Mouse (Mus musculus) liver, embryonic 12.5 days (tissue): ENCODE measurements at regions not wholly inside any gene's neighbourhood (a gene's known extent, or its start where the extent isn't known, plus 50 kb on each side); places are given as distances from the start of the nearest gene placed in this dataset.

Source experiments
- ATAC-seq: fragments of 200-750 bp; cut with Nextera tagmentation; 2 replicates; pipeline ENCODE4 v1.8.0; 2017; ENCODE audit warnings: moderate number of reproducible peaks, mild to moderate bottlenecking, moderate library complexity
- H3K27ac ChIP-seq: fragments of 300-500 bp; sonication (generic); 2 replicates; pipeline ENCODE4 v1.5.1; 2016; ENCODE audit warnings: mild to moderate bottlenecking
- H3K27me3 ChIP-seq: fragments of 300-500 bp; sonication (generic); replicated peaks from 2 replicates; pipeline ENCODE4 v1.6.1; 2016; ENCODE audit warnings: mild to moderate bottlenecking, moderate library complexity
- H3K36me3 ChIP-seq: fragments of 300-500 bp; sonication (generic); 2 replicates; pipeline ENCODE4 v1.6.1; 2016; ENCODE audit warnings: mild to moderate bottlenecking, moderate library complexity
- H3K4me1 ChIP-seq: fragments of 300-500 bp; sonication (generic); 2 replicates; pipeline ENCODE4 v1.6.1; 2016
- H3K4me2 ChIP-seq: fragments of 300-500 bp; sonication (generic); 2 replicates; pipeline ENCODE4 v1.6.1; 2016; ENCODE audit warnings: mild to moderate bottlenecking, moderate library complexity
- H3K4me3 ChIP-seq: fragments of 300-500 bp; sonication (generic); 2 replicates; pipeline ENCODE4 v1.5.1; 2016; ENCODE audit warnings: mild to moderate bottlenecking, moderate library complexity
- H3K9ac ChIP-seq: fragments of 300-500 bp; sonication (generic); 2 replicates; pipeline ENCODE4 v1.6.1; 2016; ENCODE audit warnings: mild to moderate bottlenecking, moderate library complexity
- H3K9me3 ChIP-seq: fragments of 300-500 bp; sonication (generic); replicated peaks from 2 replicates; pipeline ENCODE4 v1.6.1; 2016; ENCODE audit warnings: mild to moderate bottlenecking, moderate library complexity
- WGBS: fragments of 180-500 bp; shearing (Covaris S2); methylation state at CpG from one replicate; pipeline ENCODE4 v1.1.7; 2016; ENCODE audit not compliant: insufficient replicate concordance; 5-methylcytosine and 5-hydroxymethylcytosine counted together

DNA sequence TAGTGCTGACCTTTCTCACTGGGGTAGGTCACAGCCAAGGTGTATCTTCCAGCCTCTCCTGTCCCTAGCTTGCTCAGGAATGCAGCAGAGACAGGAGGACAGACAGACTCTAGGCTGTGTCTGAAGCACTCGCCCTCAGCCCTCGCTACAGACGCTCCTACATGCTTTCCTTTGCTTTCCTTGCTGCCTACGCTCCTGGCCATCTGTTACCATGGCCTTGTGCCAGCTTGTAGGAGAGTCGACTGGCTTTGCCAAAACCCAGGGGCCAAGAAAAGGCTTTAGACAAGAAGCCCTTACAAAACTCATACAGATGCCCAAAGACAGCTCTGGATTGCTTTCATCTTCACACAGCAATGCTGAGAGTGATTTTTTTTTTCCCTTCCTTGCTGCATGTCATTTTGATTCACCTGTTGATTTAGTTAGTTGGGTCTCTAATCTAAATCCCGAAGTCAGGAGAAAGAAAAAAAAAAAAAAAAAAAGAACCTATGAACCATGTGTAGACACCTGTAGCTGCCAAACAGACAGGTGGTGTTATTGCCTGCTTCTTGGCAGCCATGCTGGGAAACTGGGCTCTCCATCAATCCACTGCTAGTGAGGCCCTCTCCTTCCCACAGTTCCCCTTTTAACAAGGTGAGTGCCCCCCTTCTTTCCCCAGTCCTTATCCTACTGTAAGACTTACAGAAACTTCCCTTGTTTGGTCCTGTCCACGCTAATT is 233.1 kb upstream of the Id4 start:
- Histone ChIP-seq H3K36me3 (no peaks in the 10 kb centered on the region), H3K4me3 (no peak overlapping the region), H3K27ac (no peak overlapping the region), H3K27me3 (no peaks in the 10 kb centered on the region), H3K4me1 (no peaks in the 10 kb centered on the region), H3K9ac (no peak overlapping the region), H3K9me3 (no peaks in the 10 kb centered on the region), H3K4me2 (no peak overlapping the region)
- WGBS, result 47% methylated on average over 7 of the region's 7 CpGs
- no peak for ATAC-seq

DNA sequence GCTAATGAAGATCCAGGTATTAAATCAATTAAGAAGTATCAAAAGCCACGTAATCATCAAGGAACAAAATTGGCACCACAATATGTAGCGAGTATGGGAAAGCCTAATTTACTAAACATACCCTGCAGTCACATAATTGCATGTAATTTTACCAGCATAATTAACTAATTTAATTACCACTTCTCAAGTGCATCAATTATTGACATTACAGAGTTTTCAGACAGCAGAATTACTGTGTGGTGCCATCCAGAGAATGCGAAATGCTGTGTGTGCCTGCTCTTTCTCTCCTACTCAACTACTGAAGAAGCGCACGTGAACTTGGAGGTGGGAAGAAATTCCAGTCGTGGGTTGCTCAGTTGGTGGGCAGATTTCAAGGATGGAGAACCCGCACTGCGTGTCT is 229.5 kb upstream of the Id4 start:
- Histone ChIP-seq H3K27ac (no peak overlapping the region), H3K4me3 (no peak overlapping the region), H3K4me2 (no peak overlapping the region), H3K9me3 (no peaks in the 10 kb centered on the region), H3K36me3 (no peaks in the 10 kb centered on the region), H3K4me1 (no peaks in the 10 kb centered on the region), H3K9ac (no peak overlapping the region), H3K27me3 (no peaks in the 10 kb centered on the region)
- no peak for ATAC-seq
- 83% methylated on average over 8 of the region's 8 CpGs for WGBS

DNA sequence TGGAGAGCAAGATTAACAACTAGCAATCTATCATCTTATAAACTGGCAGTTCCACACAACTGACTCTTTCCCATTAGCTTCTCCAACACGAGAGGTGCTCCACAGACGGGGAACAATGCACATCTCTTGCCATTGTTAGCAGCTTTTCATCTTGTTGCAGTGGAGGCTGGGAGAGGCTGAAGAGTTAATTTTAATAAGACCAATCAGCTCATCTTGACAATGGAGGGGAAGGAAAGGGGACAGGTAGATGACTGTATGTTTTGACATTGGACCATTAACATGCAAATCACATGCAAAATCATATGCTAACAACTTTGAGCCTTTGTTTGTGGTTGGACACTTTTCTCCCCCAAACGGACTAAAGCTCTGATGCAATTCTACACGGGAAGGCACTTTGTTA is 218.9 kb upstream of the Id4 start:
- H3K4me1 ChIP-seq, result no peaks in the 10 kb centered on the region
- no peaks in the 10 kb centered on the region for H3K36me3 ChIP-seq
- 51% methylated on average over 4 of the region's 4 CpGs for WGBS
- no peaks in the 10 kb centered on the region for H3K27me3 ChIP-seq
- no peak overlapping the region for H3K27ac ChIP-seq
- H3K9me3 ChIP-seq, result 0 out of 2 replicates have a peak, but pooled peaks cover 2% of the 10 kb centered on the region
- no peak for ATAC-seq
- H3K9ac ChIP-seq, result no peak overlapping the region
- no peak overlapping the region for H3K4me3 ChIP-seq
- no peak overlapping the region for H3K4me2 ChIP-seq

DNA sequence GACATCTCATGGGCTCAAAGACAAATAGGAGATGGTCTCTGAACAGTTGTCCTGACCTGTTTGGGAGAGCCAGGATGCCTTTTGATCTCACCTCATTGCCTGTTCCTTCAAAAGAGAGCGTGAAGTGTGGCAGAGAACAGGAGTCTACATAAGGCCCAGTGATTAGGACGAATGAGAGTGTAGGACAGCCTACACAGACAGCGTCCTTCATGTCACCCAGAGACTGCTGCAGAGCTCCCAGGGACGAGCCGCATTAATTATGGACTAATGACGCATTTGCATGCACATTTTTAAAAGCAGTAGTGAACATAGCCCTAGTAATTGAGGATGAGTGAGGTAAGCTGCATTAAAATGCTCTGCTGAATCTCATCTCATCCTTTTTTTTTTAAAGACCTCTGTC is 218.5 kb upstream of the Id4 start:
- H3K9me3 ChIP-seq, result 0 out of 2 replicates have a peak, but pooled peaks cover 2% of the 10 kb centered on the region
- no peaks in the 10 kb centered on the region for H3K27me3 ChIP-seq
- H3K36me3 ChIP-seq, result no peaks in the 10 kb centered on the region
- H3K4me2 ChIP-seq, result no peak overlapping the region
- ATAC-seq, result no peak
- no peak overlapping the region for H3K4me3 ChIP-seq
- no peak overlapping the region for H3K27ac ChIP-seq
- no peak overlapping the region for H3K9ac ChIP-seq
- WGBS, result 63% methylated on average over 6 of the region's 6 CpGs
- no peaks in the 10 kb centered on the region for H3K4me1 ChIP-seq

DNA sequence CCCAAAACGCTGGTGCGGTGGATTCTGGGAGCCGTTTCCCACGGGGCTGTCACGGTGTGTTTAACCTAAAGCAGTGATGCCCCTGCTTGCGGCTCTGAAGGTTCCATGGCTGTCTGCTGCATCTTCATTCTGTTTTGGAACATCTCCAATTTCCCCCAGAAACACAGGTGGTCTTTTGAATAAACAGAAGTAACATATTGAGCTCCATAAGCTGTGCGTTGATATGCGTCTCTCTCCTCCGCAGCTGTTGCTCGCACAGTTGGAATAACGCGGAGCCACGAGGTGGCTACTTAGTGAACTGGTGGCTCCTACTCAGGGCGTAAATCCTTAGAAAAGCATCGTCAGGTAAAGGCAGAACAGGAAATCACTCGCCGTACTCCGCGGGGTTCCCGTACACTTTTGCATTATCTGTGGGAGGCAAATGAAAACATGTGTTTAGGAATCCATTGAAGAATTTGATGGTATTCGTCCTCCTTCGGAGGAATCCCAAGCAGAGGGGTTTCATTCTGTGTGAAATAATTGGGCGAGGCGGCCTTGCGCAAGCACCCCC is 214.8 kb upstream of the Id4 start:
- no peaks in the 10 kb centered on the region for H3K27me3 ChIP-seq
- no peaks in the 10 kb centered on the region for H3K36me3 ChIP-seq
- no peak overlapping the region for H3K4me2 ChIP-seq
- WGBS, result 65% methylated on average over 25 of the region's 25 CpGs
- 0 out of 2 replicates have a peak, but pooled peaks cover 2% of the 10 kb centered on the region for H3K9me3 ChIP-seq
- no peak overlapping the region for H3K27ac ChIP-seq
- H3K9ac ChIP-seq, result no peak overlapping the region
- ATAC-seq, result no peak
- no peaks in the 10 kb centered on the region for H3K4me1 ChIP-seq
- H3K4me3 ChIP-seq, result no peak overlapping the region

DNA sequence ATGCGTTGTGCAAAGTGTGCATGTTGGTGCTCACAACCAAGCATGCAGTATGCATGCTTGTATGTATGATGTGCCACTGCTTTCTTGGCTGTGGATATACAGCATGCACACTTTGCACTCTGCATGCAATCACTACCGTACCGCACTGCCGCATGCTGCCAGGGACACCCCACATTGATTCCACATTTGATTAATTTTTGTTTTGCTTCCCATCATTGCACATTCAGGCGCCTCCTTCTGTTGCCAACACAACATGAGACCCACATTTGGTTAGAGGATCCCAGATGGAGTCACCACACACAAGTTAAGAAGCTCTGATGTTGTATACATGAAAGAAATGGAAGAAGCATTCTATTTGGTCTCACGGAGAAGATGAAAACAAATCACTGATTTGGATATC is 211.2 kb upstream of the Id4 start:
- no peak for ATAC-seq
- WGBS, result 79% methylated on average over 6 of the region's 6 CpGs
- no peak overlapping the region for H3K9ac ChIP-seq

DNA sequence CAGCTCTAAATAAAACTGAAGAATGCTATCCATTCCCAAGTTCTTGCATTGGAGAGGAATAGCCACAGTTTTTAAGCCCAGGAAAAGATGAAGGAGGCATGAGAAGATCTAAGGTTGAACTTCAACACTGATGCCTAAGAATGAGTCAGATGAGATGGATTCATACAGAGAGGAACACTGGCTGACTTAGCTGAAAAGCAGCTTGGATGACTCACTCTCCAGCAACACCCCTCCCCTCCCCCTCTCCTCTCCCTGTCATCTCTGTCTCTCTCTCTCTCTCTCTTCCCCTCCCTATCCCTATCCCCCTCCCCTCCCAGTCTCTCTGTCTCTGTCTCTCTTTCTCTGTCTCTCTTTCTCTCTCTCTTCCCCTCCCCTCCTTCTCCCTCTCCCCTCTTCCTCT is 186.4 kb upstream of the Id4 start:
- H3K4me1 ChIP-seq, result no peaks in the 10 kb centered on the region
- H3K4me3 ChIP-seq, result no peak overlapping the region
- H3K9ac ChIP-seq, result no peak overlapping the region
- no peaks in the 10 kb centered on the region for H3K27me3 ChIP-seq
- no peak overlapping the region for H3K4me2 ChIP-seq
- no peaks in the 10 kb centered on the region for H3K36me3 ChIP-seq
- no peak for ATAC-seq
- H3K9me3 ChIP-seq, result no peaks in the 10 kb centered on the region
- no peak overlapping the region for H3K27ac ChIP-seq

More for the DNA sequence above, 211.2 kb upstream of the Id4 start:
- H3K36me3 ChIP-seq, result no peaks in the 10 kb centered on the region
- H3K4me3 ChIP-seq, result no peak overlapping the region
- no peak overlapping the region for H3K27ac ChIP-seq
- H3K4me1 ChIP-seq, result no peaks in the 10 kb centered on the region
- no peaks in the 10 kb centered on the region for H3K27me3 ChIP-seq
- no peak overlapping the region for H3K4me2 ChIP-seq
- H3K9me3 ChIP-seq, result 0 out of 2 replicates have a peak, but pooled peaks cover 2% of the 10 kb centered on the region

DNA sequence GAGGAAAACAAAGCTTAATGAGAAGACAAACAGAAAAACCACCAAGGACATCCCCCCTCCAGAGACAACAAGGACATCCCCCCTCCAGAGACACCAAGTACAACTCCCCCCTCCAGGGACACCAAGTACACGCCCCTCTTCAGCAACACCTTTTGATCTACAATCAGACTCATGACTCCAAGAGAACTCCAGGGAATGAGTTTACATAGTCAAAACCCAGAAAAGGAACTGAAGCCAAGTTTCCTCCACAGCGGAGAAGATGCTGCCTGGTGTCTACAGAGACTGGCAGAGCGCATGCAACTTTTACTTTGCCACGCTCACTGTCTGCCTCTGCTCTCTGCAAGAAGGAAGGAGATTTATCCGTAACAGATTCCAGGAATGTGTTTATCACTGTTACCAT is 185.7 kb upstream of the Id4 start:
- H3K9ac ChIP-seq, result no peak overlapping the region
- WGBS, result 55% methylated on average over 5 of the region's 5 CpGs
- no peaks in the 10 kb centered on the region for H3K27me3 ChIP-seq
- ATAC-seq, result no peak
- H3K9me3 ChIP-seq, result no peaks in the 10 kb centered on the region
- no peak overlapping the region for H3K27ac ChIP-seq
- no peak overlapping the region for H3K4me2 ChIP-seq
- no peaks in the 10 kb centered on the region for H3K36me3 ChIP-seq
- no peak overlapping the region for H3K4me3 ChIP-seq
- no peaks in the 10 kb centered on the region for H3K4me1 ChIP-seq

DNA sequence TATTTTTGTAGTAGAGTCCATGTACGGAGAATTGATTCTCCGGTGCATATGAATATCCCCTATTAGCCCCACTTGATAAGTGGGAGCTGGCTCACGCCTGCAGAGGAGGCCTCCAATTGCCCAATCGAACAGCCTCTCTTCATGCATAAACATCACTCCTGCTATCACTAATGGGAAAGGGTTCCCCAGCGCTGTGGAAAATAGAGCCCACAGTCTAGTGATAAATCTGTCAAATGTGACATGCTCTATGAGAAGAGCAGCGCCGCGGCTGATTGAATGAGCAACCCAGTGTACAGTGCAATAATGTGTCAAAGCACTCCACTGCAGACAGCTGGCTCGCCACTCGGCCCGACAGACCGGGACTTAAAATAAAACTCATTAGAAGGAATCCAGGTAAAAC is 182.8 kb upstream of the Id4 start:
- Histone ChIP-seq H3K27me3 (no peaks in the 10 kb centered on the region), H3K9ac (no peak overlapping the region)

DNA sequence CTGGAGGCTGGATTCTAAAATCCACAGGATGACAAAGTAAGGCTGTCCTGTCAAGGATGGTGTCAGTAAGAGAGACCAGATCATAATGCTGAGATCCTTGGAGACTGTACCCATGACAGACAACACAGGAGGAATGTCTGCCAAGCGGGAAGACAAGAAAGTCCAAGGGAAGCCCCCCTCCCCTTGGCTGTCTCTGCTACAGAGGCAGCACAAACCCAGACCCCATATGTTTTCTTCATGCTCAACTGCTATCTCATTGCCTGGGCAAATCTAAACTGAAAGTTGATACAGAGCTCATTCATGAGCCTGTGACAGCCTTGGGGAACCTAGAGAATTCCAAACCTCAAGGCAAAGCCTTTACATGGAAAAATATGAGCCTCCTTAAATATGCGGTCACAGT is 177.7 kb upstream of the Id4 start:
- Histone ChIP-seq H3K9me3 (no peaks in the 10 kb centered on the region), H3K4me3 (no peak overlapping the region), H3K9ac (no peak overlapping the region), H3K4me1 (no peaks in the 10 kb centered on the region), H3K36me3 (no peaks in the 10 kb centered on the region), H3K4me2 (no peak overlapping the region), H3K27me3 (no peaks in the 10 kb centered on the region), H3K27ac (no peak overlapping the region)
- WGBS, result 73% methylated on average over 2 of the region's 2 CpGs
- ATAC-seq, result no peak

More for the DNA sequence above, 182.8 kb upstream of the Id4 start:
- H3K36me3 ChIP-seq, result no peaks in the 10 kb centered on the region
- ATAC-seq, result no peak
- H3K4me1 ChIP-seq, result no peaks in the 10 kb centered on the region
- 66% methylated on average over 12 of the region's 12 CpGs for WGBS
- H3K4me2 ChIP-seq, result no peak overlapping the region
- no peaks in the 10 kb centered on the region for H3K9me3 ChIP-seq
- H3K27ac ChIP-seq, result no peak overlapping the region
- H3K4me3 ChIP-seq, result no peak overlapping the region

DNA sequence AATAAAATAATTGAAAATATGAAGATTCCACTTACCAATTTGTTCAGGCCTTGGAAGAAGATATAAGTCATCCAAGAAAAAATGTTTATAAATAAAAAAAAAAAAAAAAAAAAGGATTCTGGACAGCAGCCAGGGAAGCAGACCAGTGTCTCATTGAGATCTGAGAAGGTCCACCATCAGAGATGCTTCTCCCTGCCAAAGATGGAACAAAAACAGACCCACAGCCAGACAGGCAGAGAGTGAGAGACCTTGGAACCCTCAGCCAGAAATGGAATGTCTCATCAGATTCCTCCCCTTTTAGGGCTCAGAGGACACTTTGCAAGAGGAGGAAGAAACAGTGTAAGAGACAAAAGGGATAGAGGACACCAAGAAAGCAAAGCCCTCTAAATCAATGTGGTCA is 177.2 kb upstream of the Id4 start:
- no peaks in the 10 kb centered on the region for H3K27me3 ChIP-seq
- no peaks in the 10 kb centered on the region for H3K9me3 ChIP-seq
- no peak overlapping the region for H3K4me3 ChIP-seq
- H3K4me1 ChIP-seq, result no peaks in the 10 kb centered on the region
- H3K27ac ChIP-seq, result no peak overlapping the region
- H3K4me2 ChIP-seq, result no peak overlapping the region
- H3K36me3 ChIP-seq, result no peaks in the 10 kb centered on the region
- H3K9ac ChIP-seq, result no peak overlapping the region
- no peak for ATAC-seq

DNA sequence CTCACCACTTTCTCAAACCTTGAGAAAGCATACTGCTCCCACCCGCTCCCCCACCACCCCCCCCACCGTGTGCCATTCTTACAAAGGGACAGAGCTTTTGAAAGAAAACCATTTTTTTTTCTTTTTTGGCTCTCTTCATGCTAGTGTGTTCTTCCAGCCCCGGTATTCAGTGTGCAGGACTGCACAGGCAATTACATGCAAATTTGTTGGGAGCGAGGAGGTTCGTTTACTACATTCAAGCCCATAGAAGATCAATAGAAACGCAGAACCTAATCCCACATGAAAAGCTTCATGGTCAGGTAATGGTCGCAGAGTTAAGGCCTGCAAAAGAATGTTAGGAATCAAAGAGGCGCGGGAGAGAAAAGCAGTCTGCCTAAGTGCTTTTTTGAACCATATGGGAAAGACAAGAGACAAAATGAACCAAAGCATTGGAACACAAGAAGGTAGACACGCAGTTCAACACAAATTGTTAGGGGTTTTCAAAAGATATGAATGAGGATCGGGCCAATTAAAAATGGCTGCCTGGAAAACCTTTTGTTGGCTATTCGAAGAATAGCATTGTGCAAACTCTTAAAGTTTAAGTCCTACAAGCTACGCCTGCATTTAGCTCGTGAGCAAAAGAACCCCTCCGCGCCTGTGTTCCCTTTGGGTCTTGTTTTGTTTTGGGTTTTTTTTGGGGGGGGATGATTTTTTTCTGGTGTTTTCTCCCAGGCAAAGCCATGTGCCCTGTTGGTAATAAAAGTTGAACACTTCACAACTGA is 166.6 kb upstream of the Id4 start:
- 75% methylated on average over 16 of the region's 16 CpGs for WGBS
- no peaks in the 10 kb centered on the region for H3K4me1 ChIP-seq
- no peaks in the 10 kb centered on the region for H3K9me3 ChIP-seq
- no peak overlapping the region for H3K4me2 ChIP-seq
- no peak for ATAC-seq
- no peak overlapping the region for H3K4me3 ChIP-seq
- H3K27me3 ChIP-seq, result no peaks in the 10 kb centered on the region
- no peak overlapping the region for H3K9ac ChIP-seq
- no peaks in the 10 kb centered on the region for H3K36me3 ChIP-seq
- H3K27ac ChIP-seq, result no peak overlapping the region
